Mouse (Mus musculus) MEL (cell line): Measurements from ENCODE around the gene Otud7b. TPM values are rescaled to one million over a fixed set of nuclear protein-coding genes. Genes with fewer than 3 reads are reported as not detected.
A peak's percentile ranks its signal among the peaks of the same experiment; 100 is the strongest.

Source experiments
- DNase-seq: peaks from one replicate; pipeline ENCODE4 v3.0.0; 2011; ENCODE audit warnings: low read depth, low spot score
- H3K27ac ChIP-seq: 2 replicates; pipeline ENCODE4 v1.5.1; 2012; ENCODE audit warnings: low read depth, mild to moderate bottlenecking, control low read depth, low read length, moderate library complexity; ENCODE audit not compliant: control insufficient read depth
- H3K27me3 ChIP-seq, 2 experiments: fragments of 150-350 bp in 1 of 2; sonication (generic) in 1 of 2; 2 replicates each; pipeline ENCODE4 v1.6.1; 2012; ENCODE audit warnings: low read length in 2 of 2, mild to moderate bottlenecking in 2 of 2, improper control_type of control experiment in 1 of 2, moderate library complexity in 1 of 2; ENCODE audit not compliant: insufficient read depth in 2 of 2, control insufficient read depth in 1 of 2
- H3K36me3 ChIP-seq, 2 experiments: 2 replicates each; pipeline ENCODE4 v1.6.1; 2012 to 2014; ENCODE audit warnings: low read length in 2 of 2, improper control_type of control experiment in 1 of 2, inconsistent platforms in 1 of 2, mild to moderate bottlenecking in 1 of 2; ENCODE audit not compliant: insufficient read depth in 2 of 2, control insufficient read depth in 1 of 2
- H3K4me1 ChIP-seq, 2 experiments: fragments of 150-350 bp in 1 of 2; sonication (generic) in 1 of 2; 2 replicates each; pipeline ENCODE4 v1.6.1; 2012; ENCODE audit warnings: low read length in 2 of 2, improper control_type of control experiment in 1 of 2, mild to moderate bottlenecking in 1 of 2; ENCODE audit not compliant: insufficient read depth in 2 of 2, control insufficient read depth in 1 of 2
- H3K4me3 ChIP-seq, 2 experiments: fragments of 150-350 bp in 1 of 2; sonication (generic) in 1 of 2; 2 replicates each; pipeline ENCODE4 v1.5.1; 2012; ENCODE audit warnings: low read depth in 2 of 2, low read length in 2 of 2, mild to moderate bottlenecking in 2 of 2, moderate library complexity in 2 of 2, control low read depth in 1 of 2, improper control_type of control experiment in 1 of 2; ENCODE audit not compliant: control insufficient read depth in 1 of 2, insufficient read depth in 1 of 2
- H3K79me2 ChIP-seq: 2 replicates; pipeline ENCODE4 v1.6.1; 2012; ENCODE audit warnings: mild to moderate bottlenecking, low read length, moderate library complexity; ENCODE audit not compliant: control insufficient read depth, poor library complexity, insufficient read depth
- H3K9ac ChIP-seq: 2 replicates; pipeline ENCODE4 v1.6.1; 2012; ENCODE audit warnings: low read depth, mild to moderate bottlenecking, control low read depth, low read length, moderate library complexity; ENCODE audit not compliant: control insufficient read depth, poor library complexity, severe bottlenecking
- H3K9me3 ChIP-seq: fragments of 150-350 bp; sonication (generic); replicated peaks from 2 replicates; pipeline ENCODE4 v1.6.1; 2012; ENCODE audit warnings: mild to moderate bottlenecking, low read length, improper control_type of control experiment, moderate library complexity; ENCODE audit not compliant: insufficient read depth
- BHLHE40 ChIP-seq: IDR thresholded peaks from 2 replicates; pipeline ENCODE4 v1.6.1; 2012; ENCODE audit warnings: low read depth, mild to moderate bottlenecking, inconsistent platforms, low read length, improper control_type of control experiment, borderline replicate concordance
- CHD2 ChIP-seq: IDR thresholded peaks from 2 replicates; pipeline ENCODE4 v1.6.1; 2011; ENCODE audit warnings: low read length, improper control_type of control experiment
- CTCF ChIP-seq, 3 experiments: IDR thresholded peaks in 2 of 3; conservative IDR thresholded peaks in 1 of 3; 2 replicates each; pipeline ENCODE4 v1.5.1; 2011 to 2012; ENCODE audit warnings: low read length in 3 of 3, low read depth in 2 of 3, mild to moderate bottlenecking in 2 of 3, improper control_type of control experiment in 1 of 3, inconsistent platforms in 1 of 3, mixed read lengths in 1 of 3, moderate library complexity in 1 of 3; ENCODE audit not compliant: control insufficient read depth in 1 of 3, insufficient read depth in 1 of 3, poor library complexity in 1 of 3, severe bottlenecking in 1 of 3
- ELF1 ChIP-seq: IDR thresholded peaks from 2 replicates; pipeline ENCODE4 v1.6.1; 2014; ENCODE audit warnings: low read depth, mild to moderate bottlenecking, inconsistent platforms, low read length, improper control_type of control experiment, moderate library complexity
- ETS1 ChIP-seq: IDR thresholded peaks from 2 replicates; pipeline ENCODE4 v1.6.1; 2012; ENCODE audit warnings: low read depth, mild to moderate bottlenecking, inconsistent platforms, low read length, improper control_type of control experiment, moderate library complexity
- GABPA ChIP-seq: IDR thresholded peaks from 2 replicates; pipeline ENCODE4 v1.6.1; 2012; ENCODE audit warnings: low read depth, mild to moderate bottlenecking, inconsistent platforms, low read length, improper control_type of control experiment, moderate library complexity
- GATA1 ChIP-seq: IDR thresholded peaks from 2 replicates; pipeline ENCODE4 v1.6.1; 2011; ENCODE audit warnings: low read depth, low read length, improper control_type of control experiment
- HCFC1 ChIP-seq: IDR thresholded peaks from 2 replicates; pipeline ENCODE4 v1.6.1; 2012; ENCODE audit warnings: low read depth, mild to moderate bottlenecking, inconsistent platforms, low read length, improper control_type of control experiment, moderate library complexity
- JUND ChIP-seq: IDR thresholded peaks from 2 replicates; pipeline ENCODE4 v1.6.1; 2011; ENCODE audit warnings: low read depth, mild to moderate bottlenecking, improper control_type of control experiment, low read length
- NELFE ChIP-seq: IDR thresholded peaks from 2 replicates; pipeline ENCODE4 v1.6.1; 2011; ENCODE audit warnings: low read depth, low read length, improper control_type of control experiment
- NRF1 ChIP-seq: IDR thresholded peaks from 2 replicates; pipeline ENCODE4 v1.6.1; 2014; ENCODE audit warnings: low read depth, mild to moderate bottlenecking, inconsistent platforms, low read length, improper control_type of control experiment, moderate library complexity; ENCODE audit not compliant: poor library complexity, insufficient read depth, severe bottlenecking
- POLR2A ChIP-seq, 2 experiments: IDR thresholded peaks; 2 replicates each; pipeline ENCODE4 v1.6.1; 2011 to 2012; ENCODE audit warnings: low read length in 2 of 2, mild to moderate bottlenecking in 2 of 2, control low read depth in 1 of 2, improper control_type of control experiment in 1 of 2, low read depth in 1 of 2, moderate library complexity in 1 of 2; ENCODE audit not compliant: control insufficient read depth in 1 of 2, insufficient read depth in 1 of 2, poor library complexity in 1 of 2
- POLR2AphosphoS2 ChIP-seq: IDR thresholded peaks from 2 replicates; pipeline ENCODE4 v1.6.1; 2011; ENCODE audit warnings: low read length, improper control_type of control experiment
- POLR2AphosphoS5 ChIP-seq: IDR thresholded peaks from 2 replicates; pipeline ENCODE4 v1.6.1; 2012; ENCODE audit warnings: low read depth, borderline replicate concordance, mild to moderate bottlenecking, inconsistent platforms, low read length, moderate library complexity, mixed read lengths
- RCOR1 ChIP-seq: IDR thresholded peaks from 2 replicates; pipeline ENCODE4 v1.6.1; 2012; ENCODE audit warnings: low read depth, mild to moderate bottlenecking, inconsistent platforms, low read length, improper control_type of control experiment
- SIN3A ChIP-seq: IDR thresholded peaks from 2 replicates; pipeline ENCODE4 v1.6.1; 2012; ENCODE audit warnings: low read length, improper control_type of control experiment, inconsistent platforms
- TAL1 ChIP-seq: IDR thresholded peaks from 2 replicates; pipeline ENCODE4 v1.6.1; 2012; ENCODE audit warnings: mild to moderate bottlenecking, inconsistent platforms, low read length, moderate library complexity, mixed read lengths
- TBP ChIP-seq: IDR thresholded peaks from 2 replicates; pipeline ENCODE4 v1.8.0; 2011; ENCODE audit warnings: low read depth, low read length, improper control_type of control experiment
- ZC3H11A ChIP-seq: IDR thresholded peaks from 2 replicates; pipeline ENCODE4 v1.6.1; 2012; ENCODE audit warnings: low read depth, mild to moderate bottlenecking, inconsistent platforms, low read length, improper control_type of control experiment
- ZKSCAN1 ChIP-seq: IDR thresholded peaks from 2 replicates; pipeline ENCODE4 v1.6.1; 2012; ENCODE audit warnings: low read depth, mild to moderate bottlenecking, inconsistent platforms, low read length, improper control_type of control experiment, moderate library complexity
- ZMIZ1 ChIP-seq: IDR thresholded peaks from 2 replicates; pipeline ENCODE4 v1.6.1; 2012; ENCODE audit warnings: low read depth, mild to moderate bottlenecking, inconsistent platforms, low read length, improper control_type of control experiment, moderate library complexity
- ZNF384 ChIP-seq: IDR thresholded peaks from 2 replicates; pipeline ENCODE4 v1.6.1; 2012; ENCODE audit warnings: low read depth, mild to moderate bottlenecking, inconsistent platforms, low read length, improper control_type of control experiment
- polyA plus RNA-seq, 2 experiments: library from polyadenylated mRNA; stranded (reverse) in 1 of 2; unstranded in 1 of 2; fragments of >175 nt in 1 of 2; fragments of >200 nt in 1 of 2; gene quantifications; 2 replicates each; pipeline versions ENCODE4 v1.2.1 to v1.2.4; 2012; ENCODE audit warnings: low replicate concordance in 2 of 2, low read depth in 1 of 2; ENCODE audit not compliant: insufficient read length in 2 of 2, insufficient read depth in 1 of 2, missing spikeins in 1 of 2
- total RNA-seq: library from RNA; depleted of rRNA; stranded (reverse); fragments of 300-350 nt; gene quantifications from 2 replicates; pipeline ENCODE4 v1.2.3, GENCODE M21; 2012

The Otud7b gene
- total and polyA plus RNA-seq, 3 experiments, result 17.9 to 25.8 (median 24.4) TPM

GRCm38 (mm10) chr3:96168466-96169158 lies 64.3 kb downstream of the Otud7b start:
- peaks cover 0 to 17% of the 10 kb centered on the region in 2 experiments; a peak in 2 of 4 replicates for H3K36me3 ChIP-seq
- no peaks in the 10 kb centered on the region for H3K9me3 ChIP-seq
- TF ChIP-seq HCFC1 (no peak), NELFE (no peak), BHLHE40 (no peak), ZMIZ1 (peak; percentile 64), JUND (no peak), RCOR1 (no peak), ZKSCAN1 (no peak), POLR2AphosphoS2 (0 out of 2 replicates have a peak, but pooled peaks have one; percentile 13)
- TF ChIP-seq, all 39 proteins: peak for 2
- peaks cover 8 to 18% of the 10 kb centered on the region in 2 experiments for H3K4me1 ChIP-seq
- no peaks in the 10 kb centered on the region for H3K27me3 ChIP-seq
- no peak overlapping the region for H3K4me3 ChIP-seq
- peaks cover 23% of the 10 kb centered on the region for H3K79me2 ChIP-seq
- DNase-seq, result no peak
- no peak overlapping the region for H3K9ac ChIP-seq
- no peak overlapping the region for H3K27ac ChIP-seq

GRCm38 (mm10) chr3:96170276-96170675 lies 65.9 kb downstream of the Otud7b start:
- TF ChIP-seq POLR2AphosphoS2, result no peak
- no peak for TF ChIP-seq TBP
- no peak for TF ChIP-seq GATA1
- no peak for TF ChIP-seq CHD2
- TF ChIP-seq ZC3H11A, result no peak
- Histone ChIP-seq H3K27ac (no peak overlapping the region), H3K9me3 (no peaks in the 10 kb centered on the region), H3K79me2 (peaks cover 37% of the 10 kb centered on the region), H3K9ac (peak overlapping the region; percentile 86), H3K36me3 (peaks cover 8 to 30% of the 10 kb centered on the region in 2 experiments), H3K4me1 (peaks cover 8 to 34% of the 10 kb centered on the region in 2 experiments), H3K4me3 (no peak overlapping the region), H3K27me3 (no peaks in the 10 kb centered on the region)
- no peak for DNase-seq

GRCm38 (mm10) chr3:96170976-96171545 lies 66.7 kb downstream of the Otud7b start:
- Histone ChIP-seq H3K9me3 (no peaks in the 10 kb centered on the region), H3K36me3 (peaks cover 14 to 36% of the 10 kb centered on the region in 2 experiments), H3K79me2 (peaks cover 42% of the 10 kb centered on the region), H3K4me3 (peak overlapping the region; percentile 75 to 77), H3K27me3 (no peaks in the 10 kb centered on the region), H3K27ac (peak overlapping the region; percentile 92), H3K9ac (peak overlapping the region; percentile 86), H3K4me1 (peaks cover 8 to 35% of the 10 kb centered on the region in 2 experiments)
- TF ChIP-seq POLR2AphosphoS5 (no peak), SIN3A (no peak), TAL1 (no peak), NRF1 (no peak), POLR2A (IDR thresholded peaks at IDR 0.05; ENCODE audit: control insufficient read depth in 1 of 2, insufficient read depth in 1 of 2, low read depth in 1 of 2, low read length in 2 of 2, poor library complexity in 1 of 2) (no peak), NELFE (no peak), GABPA (no peak), ELF1 (0 out of 2 replicates have a peak, but pooled peaks have one; percentile 47), ETS1 (no peak), CTCF (IDR thresholded peaks at IDR 0.05 in 2 of 3, conservative IDR thresholded peaks at IDR 0.05 in 1 of 3; ENCODE audit: control insufficient read depth in 1 of 3, insufficient read depth in 1 of 3, low read depth in 2 of 3, low read length in 3 of 3, poor library complexity in 1 of 3, severe bottlenecking in 1 of 3) (0 out of 6 replicates have a peak, but pooled peaks of 1 of the 3 experiments have one; percentile 2), ZNF384 (peak; percentile 46; the same call in 1 of the 2 replicates)
- DNase-seq, result peak; percentile 49
